Mouse (Mus musculus) forebrain, embryonic 10.5 days (tissue): ENCODE results near the gene Tas2r139. TPM values are rescaled to one million over a fixed set of nuclear protein-coding genes. Genes with fewer than 3 reads are reported as not detected.
"Not testable (repeated sequence)": the region's sequence is repeated elsewhere in the genome, so short reads cannot be mapped to it uniquely, and the experiment has no call there.

Experiments
- DNase-seq: peaks from one replicate; pipeline ENCODE4 v3.0.0-alpha.2; 2017; ENCODE audit warnings: low spot score; ENCODE audit errors: extremely low spot score
- H3K27ac ChIP-seq: fragments of 300-500 bp; sonication (generic); 2 replicates; pipeline ENCODE4 v1.5.1; 2016; ENCODE audit warnings: mild to moderate bottlenecking
- H3K27me3 ChIP-seq: fragments of 300-500 bp; sonication (generic); 2 replicates; pipeline ENCODE4 v1.6.1; 2016; ENCODE audit warnings: mild to moderate bottlenecking; ENCODE audit not compliant: poor library complexity, severe bottlenecking
- H3K36me3 ChIP-seq: fragments of 300-500 bp; sonication (generic); replicated peaks from 2 replicates; pipeline ENCODE4 v1.6.1; 2016; ENCODE audit warnings: mild to moderate bottlenecking, moderate library complexity
- H3K4me1 ChIP-seq: fragments of 300-500 bp; sonication (generic); 2 replicates; pipeline ENCODE4 v1.6.1; 2016
- H3K4me3 ChIP-seq: fragments of 300-500 bp; sonication (generic); 2 replicates; pipeline ENCODE4 v1.5.1; 2016; ENCODE audit warnings: mild to moderate bottlenecking, moderate library complexity
- H3K9me3 ChIP-seq: fragments of 300-500 bp; sonication (generic); 2 replicates; pipeline ENCODE4 v1.6.1; 2016; ENCODE audit warnings: mild to moderate bottlenecking, moderate library complexity
- WGBS: fragments of 180-500 bp; shearing (Covaris S2); methylation state at CpG from one replicate; pipeline ENCODE4 v1.1.7; 2016; 5-methylcytosine and 5-hydroxymethylcytosine counted together
- polyA plus RNA-seq: library from polyadenylated mRNA; unstranded; fragments of >200 nt; fragmentation: Nextera tagmentation; extraction: Ambion mirVana; gene quantifications from 2 replicates; pipeline ENCODE4 v1.2.1, GENCODE M21; 2016

Tas2r139 gene
- polyA plus RNA-seq, result not detected in 2 replicates

DNA sequence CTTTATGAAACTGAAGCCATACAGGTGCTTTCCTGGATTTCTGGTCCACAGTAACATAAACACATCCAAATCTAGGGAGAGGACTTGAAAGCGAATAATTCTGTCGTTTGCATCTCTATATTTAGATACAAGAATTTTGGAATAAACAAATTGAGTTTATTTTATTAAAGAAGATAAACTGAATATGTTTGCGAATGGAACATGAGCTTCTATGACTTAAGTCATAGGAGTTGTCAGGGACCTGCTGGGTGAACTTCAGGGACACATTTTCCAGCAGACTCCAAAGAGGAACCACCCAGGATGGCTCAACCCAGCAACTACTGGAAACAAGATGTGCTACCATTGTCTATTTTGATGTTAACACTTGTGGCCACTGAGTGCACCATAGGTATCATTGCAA is at the start of gene Tas2r139:
Gene Tas2r139 (plus strand): TSS at position 301 of the 400 bp plus-strand sequence.
- Histone ChIP-seq H3K4me3 (no peak within 1 kb of the TSS), H3K27ac (no peak within 1 kb of the TSS), H3K27me3 (no peaks in the 10 kb centered on the region), H3K9me3 (no peaks in the 10 kb centered on the region), H3K36me3 (no peaks in the 10 kb centered on the region), H3K4me1 (no peaks in the 10 kb centered on the region)
- no peak for DNase-seq
- 81% methylated on average over 3 of the region's 3 CpGs for WGBS

DNA sequence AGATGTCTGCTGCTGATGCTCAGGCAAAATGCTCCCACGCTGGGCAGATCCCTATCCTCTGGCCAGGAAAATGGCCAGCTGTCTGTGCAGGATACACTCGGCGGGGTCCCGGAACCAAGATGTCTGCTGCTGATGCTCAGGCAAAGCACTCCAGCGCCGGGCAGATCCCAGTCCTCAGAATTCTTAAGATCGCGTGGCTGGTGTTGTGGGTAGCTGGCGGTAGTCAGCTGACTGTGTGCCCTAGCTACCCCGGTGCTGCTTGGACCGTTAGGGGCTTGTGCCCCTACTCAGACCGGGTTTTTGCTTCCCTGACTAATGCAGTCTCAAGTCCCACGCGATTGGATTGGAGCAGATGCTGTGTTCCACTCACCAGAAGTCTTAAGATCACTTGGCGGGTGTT is 10.4 kb downstream of the Tas2r139 start:
- not testable (repeated sequence) for H3K4me1 ChIP-seq, H3K27ac ChIP-seq, H3K4me3 ChIP-seq, H3K36me3 ChIP-seq, DNase-seq, H3K9me3 ChIP-seq, H3K27me3 ChIP-seq
- WGBS, result 78% methylated on average over 15 of the region's 15 CpGs

DNA sequence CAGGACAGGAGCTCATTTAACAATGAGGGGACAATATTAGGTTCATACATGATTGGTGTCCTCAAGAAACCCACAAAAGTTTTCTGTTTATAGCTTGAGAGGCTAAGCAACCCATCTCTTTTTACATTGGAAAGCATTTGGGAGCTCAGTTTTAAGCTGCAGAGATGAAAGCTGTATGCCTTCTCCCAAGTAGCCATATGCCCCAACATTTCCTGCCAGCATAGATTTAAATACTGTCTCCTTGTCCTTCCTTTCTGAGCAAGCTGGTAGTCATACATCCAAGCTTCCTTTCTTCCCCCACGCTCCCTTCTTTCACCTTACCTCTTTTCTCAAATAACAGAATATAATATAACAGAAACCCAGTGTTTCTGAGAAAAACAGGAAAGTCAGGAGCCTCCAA is 41.7 kb downstream of the Tas2r139 start:
- Histone ChIP-seq H3K9me3 (no peaks in the 10 kb centered on the region), H3K27ac (no peak overlapping the region), H3K4me1 (no peaks in the 10 kb centered on the region), H3K4me3 (no peak overlapping the region), H3K36me3 (no peaks in the 10 kb centered on the region), H3K27me3 (no peaks in the 10 kb centered on the region)
- WGBS, result 87% methylated on average over 1 of the region's 1 CpGs
- no peak for DNase-seq

DNA sequence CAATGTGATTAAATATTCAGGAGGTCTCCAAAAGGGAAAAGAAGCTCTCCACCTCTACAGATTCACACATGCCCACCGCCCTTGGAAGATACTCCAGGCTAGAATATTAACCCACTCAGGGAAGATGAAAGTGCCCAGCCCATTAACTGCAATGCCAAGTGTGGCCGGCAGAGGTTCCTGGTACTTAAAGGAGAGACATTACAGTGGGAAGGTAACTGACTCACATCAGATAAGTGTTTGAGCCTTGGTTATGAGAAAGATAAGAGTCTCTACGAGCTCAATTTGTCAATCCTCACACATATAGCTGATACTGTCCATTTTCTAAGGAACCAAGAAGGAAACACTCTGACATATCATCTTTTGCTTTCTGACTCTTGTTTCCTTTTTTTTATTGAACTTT is 45.5 kb downstream of the Tas2r139 start:
- no peak overlapping the region for H3K27ac ChIP-seq
- no peaks in the 10 kb centered on the region for H3K9me3 ChIP-seq
- no peaks in the 10 kb centered on the region for H3K4me1 ChIP-seq
- no peaks in the 10 kb centered on the region for H3K36me3 ChIP-seq
- no peak for DNase-seq
- H3K27me3 ChIP-seq, result no peaks in the 10 kb centered on the region
- no peak overlapping the region for H3K4me3 ChIP-seq
- 64% methylated on average over 3 of the region's 3 CpGs for WGBS

Other genes with a start within 250 kb of the Tas2r139 start
- gene Sval1, start 189.3 kb upstream of the Tas2r139 start, polyA plus RNA-seq, result not detected in 2 replicates
- not detected in 2 replicates for gene Sval3, start 172.8 kb upstream of the Tas2r139 start, polyA plus RNA-seq
- gene Sva, start 102.5 kb upstream of the Tas2r139 start, polyA plus RNA-seq, result not detected in 2 replicates
- not detected in 2 replicates for gene Tas2r144, start 74.4 kb downstream of the Tas2r139 start, polyA plus RNA-seq
- 18.3 and 18.5 TPM in 2 replicates for gene Gstk1, start 105.0 kb downstream of the Tas2r139 start, polyA plus RNA-seq
- 0.36 and 0.41 TPM in 2 replicates for gene Tmem139, start 121.0 kb downstream of the Tas2r139 start, polyA plus RNA-seq
- gene Casp2, start 124.0 kb downstream of the Tas2r139 start, polyA plus RNA-seq, result 80.3 and 83.9 TPM in 2 replicates
- gene Clcn1, start 145.7 kb downstream of the Tas2r139 start, polyA plus RNA-seq, result 1.2 and 1.5 TPM in 2 replicates
- gene Fam131b, start 183.7 kb downstream of the Tas2r139 start, polyA plus RNA-seq, result 1.5 and 1.6 TPM in 2 replicates
- 79.3 and 80.8 TPM in 2 replicates for gene Zyx, start 208.7 kb downstream of the Tas2r139 start, polyA plus RNA-seq
- 1.8 and 2.0 TPM in 2 replicates for gene Epha1, start 232.3 kb downstream of the Tas2r139 start, polyA plus RNA-seq